Mouse (Mus musculus) liver, embryonic 13.5 days (tissue): ENCODE results near the gene Pbld1. TPM values are rescaled to one million over a fixed set of nuclear protein-coding genes. Genes with fewer than 3 reads are reported as not detected.

ENCODE experiments used
- ATAC-seq: fragments of 200-750 bp; cut with Nextera tagmentation; 2 replicates; pipeline ENCODE4 v1.8.0; 2017; ENCODE audit warnings: low read depth, mild to moderate bottlenecking, moderate number of reproducible peaks, moderate library complexity
- DNase-seq: peaks from one replicate; pipeline ENCODE4 v3.0.0; 2022
- H3K27ac ChIP-seq: fragments of 300-500 bp; sonication (generic); 2 replicates; pipeline ENCODE4 v1.5.1; 2015; ENCODE audit warnings: moderate library complexity, mild to moderate bottlenecking, inconsistent platforms
- H3K27me3 ChIP-seq: fragments of 300-500 bp; sonication (generic); 2 replicates; pipeline ENCODE4 v1.6.1; 2015; ENCODE audit warnings: mild to moderate bottlenecking, inconsistent platforms
- H3K36me3 ChIP-seq: fragments of 300-500 bp; sonication (generic); 2 replicates; pipeline ENCODE4 v1.6.1; 2015; ENCODE audit warnings: mild to moderate bottlenecking, inconsistent platforms
- H3K4me1 ChIP-seq: fragments of 300-500 bp; sonication (generic); replicated peaks from 2 replicates; pipeline ENCODE4 v1.6.1; 2015; ENCODE audit warnings: inconsistent platforms
- H3K4me2 ChIP-seq: fragments of 300-500 bp; sonication (generic); 2 replicates; pipeline ENCODE4 v1.6.1; 2015; ENCODE audit warnings: inconsistent platforms, mild to moderate bottlenecking, moderate library complexity
- H3K4me3 ChIP-seq: fragments of 300-500 bp; sonication (generic); replicated peaks from 2 replicates; pipeline ENCODE4 v1.5.1; 2015; ENCODE audit warnings: mild to moderate bottlenecking, inconsistent platforms
- H3K9ac ChIP-seq: fragments of 300-500 bp; sonication (generic); 2 replicates; pipeline ENCODE4 v1.6.1; 2015; ENCODE audit warnings: mild to moderate bottlenecking, inconsistent platforms
- H3K9me3 ChIP-seq: fragments of 300-500 bp; sonication (generic); replicated peaks from 2 replicates; pipeline ENCODE4 v1.6.1; 2016; ENCODE audit warnings: inconsistent platforms
- WGBS: fragments of 180-500 bp; shearing (Covaris S2); methylation state at CpG from one replicate; pipeline ENCODE4 v1.1.7; 2015; ENCODE audit not compliant: insufficient replicate concordance; 5-methylcytosine and 5-hydroxymethylcytosine counted together
- polyA plus RNA-seq: library from polyadenylated mRNA; unstranded; fragments of >200 nt; fragmentation: Nextera tagmentation; extraction: Ambion mirVana; gene quantifications from 2 replicates; pipeline ENCODE4 v1.2.1, GENCODE M21; 2015

The Pbld1 gene
- polyA plus RNA-seq, 1 experiment from 2014 or later, result 3.1 TPM

GRCm38 (mm10) chr10:63099521-63099920 is 39.6 kb downstream of the Pbld1 start, which contains the start of gene Atoh7:
TSS of gene Atoh7 (plus strand) at chr10:63099651.
- Histone ChIP-seq H3K27ac (no peak within 1 kb of the TSS), H3K9me3 (no peaks in the 10 kb centered on the region), H3K4me1 (0 out of 2 replicates have a peak, but pooled peaks cover 2% of the 10 kb centered on the region), H3K36me3 (no peaks in the 10 kb centered on the region), H3K4me3 (peak within 1 kb of the TSS; percentile 55), H3K9ac (0 out of 2 replicates have a peak within 1 kb of the TSS, but pooled peaks have one; percentile 18), H3K27me3 (peaks cover 52% of the 10 kb centered on the region), H3K4me2 (peak within 1 kb of the TSS; percentile 67)
- ATAC-seq (no peak), DNase-seq (no peak)
- 15% methylated on average over 16 of the region's 16 CpGs for WGBS

GRCm38 (mm10) chr10:63099941-63100562 is 40.1 kb downstream of the Pbld1 start:
- WGBS, result 1% methylated on average over 62 of the region's 62 CpGs
- Histone ChIP-seq H3K9me3 (no peaks in the 10 kb centered on the region), H3K27ac (no peak overlapping the region), H3K9ac (0 out of 2 replicates have a peak overlapping the region, but pooled peaks have one; percentile 18), H3K4me1 (0 out of 2 replicates have a peak, but pooled peaks cover 2% of the 10 kb centered on the region), H3K36me3 (no peaks in the 10 kb centered on the region), H3K4me3 (peak overlapping the region; percentile 55), H3K27me3 (peaks cover 51% of the 10 kb centered on the region), H3K4me2 (peak overlapping the region; percentile 67)
- ATAC-seq (no peak), DNase-seq (no peak)

- Histone ChIP-seq H3K4me3 (peak overlapping the region; percentile 55), H3K27ac (no peak overlapping the region), H3K27me3 (peaks cover 48% of the 10 kb centered on the region), H3K4me1 (0 out of 2 replicates have a peak, but pooled peaks cover 2% of the 10 kb centered on the region), H3K9me3 (no peaks in the 10 kb centered on the region), H3K36me3 (no peaks in the 10 kb centered on the region), H3K4me2 (peak overlapping the region; percentile 67), H3K9ac (0 out of 2 replicates have a peak overlapping the region, but pooled peaks have one; percentile 18)
- DNase-seq, result no peak
- 22% methylated on average over 9 of the region's 9 CpGs for WGBS
- ATAC-seq, result no peak
These were observed 40.7 kb downstream of the Pbld1 start for GRCm38 (mm10) chr10:63100657-63101056.

GRCm38 (mm10) chr10:63113027-63113604 is 53.2 kb downstream of the Pbld1 start:
- H3K27ac ChIP-seq, result no peak overlapping the region
- H3K27me3 ChIP-seq, result no peaks in the 10 kb centered on the region
- H3K4me2 ChIP-seq, result no peak overlapping the region
- no peak for DNase-seq
- H3K36me3 ChIP-seq, result no peaks in the 10 kb centered on the region
- no peak for ATAC-seq
- H3K4me1 ChIP-seq, result no peaks in the 10 kb centered on the region
- no peak overlapping the region for H3K9ac ChIP-seq
- H3K4me3 ChIP-seq, result no peak overlapping the region
- no peaks in the 10 kb centered on the region for H3K9me3 ChIP-seq
- WGBS, result 46% methylated on average over 5 of the region's 5 CpGs

GRCm38 (mm10) chr10:63113716-63114360 is 53.9 kb downstream of the Pbld1 start:
- 61% methylated on average over 6 of the region's 6 CpGs for WGBS
- Histone ChIP-seq H3K9me3 (no peaks in the 10 kb centered on the region), H3K4me1 (no peaks in the 10 kb centered on the region), H3K27me3 (no peaks in the 10 kb centered on the region), H3K36me3 (no peaks in the 10 kb centered on the region), H3K27ac (no peak overlapping the region), H3K9ac (no peak overlapping the region), H3K4me2 (no peak overlapping the region), H3K4me3 (no peak overlapping the region)
- DNase-seq, result no peak
- no peak for ATAC-seq

GRCm38 (mm10) chr10:63115881-63116280 is 55.9 kb downstream of the Pbld1 start:
- Histone ChIP-seq H3K4me1 (no peaks in the 10 kb centered on the region), H3K27me3 (no peaks in the 10 kb centered on the region), H3K4me2 (no peak overlapping the region), H3K27ac (no peak overlapping the region), H3K36me3 (no peaks in the 10 kb centered on the region), H3K9ac (no peak overlapping the region), H3K4me3 (no peak overlapping the region), H3K9me3 (no peaks in the 10 kb centered on the region)
- 69% methylated on average over 15 of the region's 15 CpGs for WGBS
- ATAC-seq (no peak), DNase-seq (no peak)

GRCm38 (mm10) chr10:63116376-63116775 is 56.4 kb downstream of the Pbld1 start:
- no peak overlapping the region for H3K4me2 ChIP-seq
- 84% methylated on average over 9 of the region's 9 CpGs for WGBS
- H3K9ac ChIP-seq, result no peak overlapping the region
- H3K36me3 ChIP-seq, result no peaks in the 10 kb centered on the region
- ATAC-seq, result no peak
- no peaks in the 10 kb centered on the region for H3K4me1 ChIP-seq
- no peaks in the 10 kb centered on the region for H3K9me3 ChIP-seq
- H3K27ac ChIP-seq, result no peak overlapping the region
- DNase-seq, result no peak
- H3K27me3 ChIP-seq, result no peaks in the 10 kb centered on the region
- H3K4me3 ChIP-seq, result no peak overlapping the region

- Histone ChIP-seq H3K4me3 (no peak overlapping the region), H3K27ac (no peak overlapping the region), H3K4me1 (no peaks in the 10 kb centered on the region), H3K27me3 (no peaks in the 10 kb centered on the region), H3K4me2 (no peak overlapping the region), H3K9me3 (no peaks in the 10 kb centered on the region), H3K36me3 (no peaks in the 10 kb centered on the region), H3K9ac (no peak overlapping the region)
- no peak for ATAC-seq
- 73% methylated on average over 8 of the region's 8 CpGs for WGBS
- no peak for DNase-seq
These were observed 57.6 kb downstream of the Pbld1 start for GRCm38 (mm10) chr10:63117583-63117982.

- no peak overlapping the region for H3K4me2 ChIP-seq
- H3K9ac ChIP-seq, result no peak overlapping the region
- ATAC-seq (no peak), DNase-seq (no peak)
- 51% methylated on average over 14 of the region's 14 CpGs for WGBS
- no peaks in the 10 kb centered on the region for H3K27me3 ChIP-seq
- no peak overlapping the region for H3K4me3 ChIP-seq
- no peaks in the 10 kb centered on the region for H3K4me1 ChIP-seq
- no peaks in the 10 kb centered on the region for H3K9me3 ChIP-seq
- no peak overlapping the region for H3K27ac ChIP-seq
- no peaks in the 10 kb centered on the region for H3K36me3 ChIP-seq
These were observed 60.0 kb downstream of the Pbld1 start for GRCm38 (mm10) chr10:63119916-63120315.

GRCm38 (mm10) chr10:63121961-63122360 is 62.0 kb downstream of the Pbld1 start:
- Histone ChIP-seq H3K4me2 (no peak overlapping the region), H3K9ac (no peak overlapping the region), H3K4me1 (no peaks in the 10 kb centered on the region), H3K36me3 (no peaks in the 10 kb centered on the region), H3K27ac (no peak overlapping the region), H3K9me3 (no peaks in the 10 kb centered on the region), H3K4me3 (no peak overlapping the region), H3K27me3 (no peaks in the 10 kb centered on the region)
- ATAC-seq, result no peak; the same call in 1 of the 2 replicates
- DNase-seq, result no peak
- WGBS, result 75% methylated on average over 14 of the region's 14 CpGs

GRCm38 (mm10) chr10:63122516-63122915 is 62.6 kb downstream of the Pbld1 start:
- Histone ChIP-seq H3K27ac (no peak overlapping the region), H3K27me3 (no peaks in the 10 kb centered on the region), H3K4me2 (no peak overlapping the region), H3K4me3 (no peak overlapping the region), H3K4me1 (no peaks in the 10 kb centered on the region), H3K36me3 (no peaks in the 10 kb centered on the region), H3K9ac (no peak overlapping the region), H3K9me3 (no peaks in the 10 kb centered on the region)
- no peak; the same call in 1 of the 2 replicates for ATAC-seq
- no peak for DNase-seq
- 33% methylated on average over 8 of the region's 8 CpGs for WGBS
